Mouse (Mus musculus): ENCODE measurements around the gene Cpne5.

DNA sequence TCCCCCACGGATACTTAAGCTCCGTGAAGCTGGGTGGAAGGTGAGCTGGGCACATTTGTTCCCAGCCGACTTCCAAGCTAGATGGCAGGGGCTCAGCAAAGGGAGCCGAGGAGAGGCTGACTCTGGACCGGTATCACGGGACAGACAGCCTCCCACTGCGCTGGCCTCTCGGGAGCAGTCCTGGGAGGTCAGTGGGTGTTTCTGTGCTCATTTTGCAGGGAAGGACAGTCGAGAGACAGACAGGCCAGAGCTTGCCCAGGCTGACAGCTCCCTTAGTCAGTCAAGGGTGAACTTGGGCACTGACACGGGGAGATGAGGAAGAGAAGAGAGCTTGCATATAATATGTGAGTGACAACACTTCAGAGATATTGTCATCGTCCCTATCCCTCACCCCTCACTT lies 54.8 kb downstream of the Cpne5 start:
- TF ChIP-seq CTCF (IDR thresholded peaks at IDR 0.05; ENCODE audit: control insufficient read depth, insufficient read depth, insufficient read length) (no peak), MAX (IDR thresholded peaks at IDR 0.05) (no peak), USF1 (IDR thresholded peaks at IDR 0.05; ENCODE audit: low read depth) (no peak), MYOG (IDR thresholded peaks at IDR 0.05; ENCODE audit: control insufficient read depth, extremely low read depth, insufficient read length) (no peak)

Measured in C2C12 (cell line).